Mouse (Mus musculus) CH12.LX (cell line): ENCODE measurements around the gene Nkain1. TPM values are rescaled to one million over a fixed set of nuclear protein-coding genes. Genes with fewer than 3 reads are reported as not detected.

Experiments
- DNase-seq: peaks from one replicate; pipeline ENCODE4 v3.0.0-alpha.2; 2013; ENCODE audit errors: extremely low read depth
- H3K27ac ChIP-seq: 2 replicates; pipeline ENCODE4 v1.5.1; 2012; ENCODE audit warnings: low read depth, mild to moderate bottlenecking, control low read depth, moderate library complexity; ENCODE audit not compliant: insufficient read depth
- H3K27me3 ChIP-seq: replicated peaks from 2 replicates; pipeline ENCODE3; 2012; ENCODE audit warnings: inconsistent platforms
- H3K36me3 ChIP-seq, 2 experiments: replicated peaks in 1 of 2; 2 replicates each; pipeline versions ENCODE3 to v1.6.1; 2012; ENCODE audit warnings: inconsistent platforms in 1 of 2, low read length in 1 of 2, mild to moderate bottlenecking in 1 of 2, mixed read lengths in 1 of 2, moderate library complexity in 1 of 2; ENCODE audit not compliant: control insufficient read depth in 1 of 2, insufficient read depth in 1 of 2
- H3K4me1 ChIP-seq, 2 experiments: 2 replicates each; pipeline ENCODE4 v1.6.1; 2012; ENCODE audit warnings: inconsistent platforms in 1 of 2, moderate library complexity in 1 of 2; ENCODE audit not compliant: insufficient read depth in 2 of 2, control insufficient read depth in 1 of 2
- H3K4me2 ChIP-seq: 2 replicates; pipeline ENCODE4 v1.6.1; 2012; ENCODE audit warnings: low read depth, mild to moderate bottlenecking, control low read depth; ENCODE audit not compliant: poor library complexity, insufficient read depth, severe bottlenecking
- H3K4me3 ChIP-seq, 3 experiments: fragments of 150-350 bp in 1 of 3; sonication (generic) in 1 of 3; replicated peaks in 1 of 3; 2 replicates each; pipeline versions ENCODE3 to v1.5.1; 2011 to 2012; ENCODE audit warnings: low read depth in 2 of 3, low read length in 2 of 3, mild to moderate bottlenecking in 2 of 3, moderate library complexity in 2 of 3, control low read depth in 1 of 3, improper control_type of control experiment in 1 of 3, inconsistent platforms in 1 of 3, mixed read lengths in 1 of 3; ENCODE audit not compliant: poor library complexity in 1 of 3
- H3K79me2 ChIP-seq: replicated peaks from 2 replicates; pipeline ENCODE4 v1.6.1; 2012; ENCODE audit warnings: mild to moderate bottlenecking, moderate library complexity; ENCODE audit not compliant: control insufficient read depth, poor library complexity, insufficient read depth, severe bottlenecking; ENCODE audit errors: extremely low read depth
- H3K9ac ChIP-seq: 2 replicates; pipeline ENCODE4 v1.6.1; 2012; ENCODE audit warnings: low read depth, mild to moderate bottlenecking, control low read depth, moderate library complexity; ENCODE audit not compliant: insufficient read depth
- H3K9me3 ChIP-seq: replicated peaks from 2 replicates; pipeline ENCODE3; 2012; ENCODE audit warnings: low read length, inconsistent platforms, mixed read lengths
- BHLHE40 ChIP-seq: IDR thresholded peaks from 2 replicates; pipeline ENCODE4 v1.6.1; 2011; ENCODE audit warnings: mild to moderate bottlenecking, low read depth, low read length, improper control_type of control experiment
- CHD1 ChIP-seq: IDR thresholded peaks from 2 replicates; pipeline ENCODE4 v1.6.1; 2012; ENCODE audit warnings: low read depth, low read length, improper control_type of control experiment, inconsistent platforms
- CHD2 ChIP-seq: IDR thresholded peaks from 2 replicates; pipeline ENCODE4 v1.6.1; 2011; ENCODE audit warnings: low read length, improper control_type of control experiment
- CTCF ChIP-seq, 2 experiments: IDR thresholded peaks in 1 of 2; conservative IDR thresholded peaks in 1 of 2; 2 replicates each; pipeline ENCODE4 v1.5.1; 2011 to 2012; ENCODE audit warnings: low read depth in 2 of 2, low read length in 2 of 2, improper control_type of control experiment in 1 of 2, inconsistent platforms in 1 of 2, mild to moderate bottlenecking in 1 of 2, moderate library complexity in 1 of 2
- E2F4 ChIP-seq: IDR thresholded peaks from 2 replicates; pipeline ENCODE4 v1.6.1; 2011; ENCODE audit warnings: low read depth, low read length, improper control_type of control experiment; ENCODE audit not compliant: insufficient replicate concordance
- IRF4 ChIP-seq: IDR thresholded peaks from 2 replicates; pipeline ENCODE4 v1.6.1; 2014; ENCODE audit warnings: low read depth, mild to moderate bottlenecking, inconsistent platforms, low read length, improper control_type of control experiment
- JUN ChIP-seq: IDR thresholded peaks from 2 replicates; pipeline ENCODE4 v1.6.1; 2011; ENCODE audit warnings: low read depth, mild to moderate bottlenecking, low read length, improper control_type of control experiment, moderate library complexity; ENCODE audit not compliant: insufficient read depth
- JUND ChIP-seq: conservative IDR thresholded peaks from 2 replicates; pipeline ENCODE4 v1.6.1; 2011; ENCODE audit warnings: low read depth, low read length, improper control_type of control experiment
- MEF2A ChIP-seq: IDR thresholded peaks from 2 replicates; pipeline ENCODE4 v1.6.1; 2014; ENCODE audit warnings: low read depth, mild to moderate bottlenecking, inconsistent platforms, low read length, improper control_type of control experiment, borderline replicate concordance
- MXI1 ChIP-seq: IDR thresholded peaks from 2 replicates; pipeline ENCODE4 v1.6.1; 2011; ENCODE audit warnings: mild to moderate bottlenecking, low read depth, low read length, improper control_type of control experiment
- MYC ChIP-seq: IDR thresholded peaks from 2 replicates; pipeline ENCODE4 v1.6.1; 2011; ENCODE audit warnings: low read depth, mild to moderate bottlenecking, improper control_type of control experiment, low read length
- PAX5 ChIP-seq: IDR thresholded peaks from 2 replicates; pipeline ENCODE4 v1.6.1; 2012; ENCODE audit warnings: low read length, inconsistent platforms, mixed read lengths
- POLR2A ChIP-seq: IDR thresholded peaks from 2 replicates; pipeline ENCODE4 v1.6.1; 2011; ENCODE audit warnings: low read depth, mild to moderate bottlenecking, improper control_type of control experiment, low read length
- RAD21 ChIP-seq: IDR thresholded peaks from 2 replicates; pipeline ENCODE4 v1.6.1; 2011; ENCODE audit warnings: low read depth, mild to moderate bottlenecking, low read length, improper control_type of control experiment, moderate library complexity
- RCOR1 ChIP-seq: conservative IDR thresholded peaks from 2 replicates; pipeline ENCODE4 v1.6.1; 2012; ENCODE audit warnings: low read depth, mild to moderate bottlenecking, inconsistent platforms, low read length, improper control_type of control experiment
- SIN3A ChIP-seq: IDR thresholded peaks from 2 replicates; pipeline ENCODE4 v1.6.1; 2012; ENCODE audit warnings: low read length, improper control_type of control experiment, inconsistent platforms
- SMC3 ChIP-seq: IDR thresholded peaks from 2 replicates; pipeline ENCODE4 v1.6.1; 2011; ENCODE audit warnings: low read depth, low read length, improper control_type of control experiment
- TCF12 ChIP-seq: IDR thresholded peaks from 2 replicates; pipeline ENCODE4 v1.6.1; 2014; ENCODE audit warnings: low read depth, mild to moderate bottlenecking, inconsistent platforms, low read length, improper control_type of control experiment
- UBTF ChIP-seq: IDR thresholded peaks from 2 replicates; pipeline ENCODE4 v1.6.1; 2012; ENCODE audit warnings: low read depth, mild to moderate bottlenecking, inconsistent platforms, low read length, improper control_type of control experiment, moderate library complexity
- USF1 ChIP-seq: IDR thresholded peaks from 2 replicates; pipeline ENCODE4 v1.6.1; 2014; ENCODE audit warnings: low read depth, mild to moderate bottlenecking, inconsistent platforms, low read length, improper control_type of control experiment
- ZC3H11A ChIP-seq: IDR thresholded peaks from 2 replicates; pipeline ENCODE4 v1.6.1; 2012; ENCODE audit warnings: low read depth, mild to moderate bottlenecking, inconsistent platforms, low read length, improper control_type of control experiment
- ZMIZ1 ChIP-seq: IDR thresholded peaks from 2 replicates; pipeline ENCODE4 v1.6.1; 2012; ENCODE audit warnings: low read depth, mild to moderate bottlenecking, inconsistent platforms, low read length, improper control_type of control experiment
- dilution Hi-C: fragments of 300-500 bp; cut with MboI; formaldehyde crosslinking; loops from 2 replicates; pipeline ENCODE4 v1.14.3; 2020; ENCODE audit warnings: low sequenced_read_pairs; ENCODE audit not compliant: extremely low pct_unique_long_range_greater_than_20kb, extremely low pct_ligation_motif_present
- in situ Hi-C: fragments of 300-500 bp; cut with MboI; formaldehyde crosslinking; loops from 3 replicates; pipeline ENCODE4 v1.14.3; 2019; ENCODE audit warnings: low sequenced_read_pairs, low pct_ligation_motif_present, low pct_unique_long_range_greater_than_20kb, mixed read lengths
- polyA plus RNA-seq: library from polyadenylated mRNA; unstranded; fragments of >175 nt; gene quantifications from 2 replicates; pipeline ENCODE4 v1.2.1, GENCODE M21; 2012; ENCODE audit warnings: low read depth; ENCODE audit not compliant: insufficient read length
- total RNA-seq, 2 experiments: library from RNA; depleted of rRNA; stranded (reverse); fragments of 300-350 nt in 1 of 2; fragments of >200 nt in 1 of 2; gene quantifications; 2 replicates each; pipeline ENCODE4 v1.2.3; 2012 to 2014

Gene Nkain1
- total and polyA plus RNA-seq, 3 experiments: 5.5 to 23.1 (median 19.6) TPM

GRCm38 (mm10) chr4:130539706-130540105 is 34.3 kb downstream of the Nkain1 start:
- Histone ChIP-seq H3K79me2 (no peaks in the 10 kb centered on the region; the same call in 1 of the 2 replicates), H3K27ac (no peak overlapping the region), H3K36me3 (peaks cover 6 to 14% of the 10 kb centered on the region in 2 experiments), H3K4me2 (no peak overlapping the region), H3K9ac (no peak overlapping the region), H3K4me3 (no peak overlapping the region), H3K27me3 (no peaks in the 10 kb centered on the region), H3K9me3 (peaks cover 7% of the 10 kb centered on the region), H3K4me1 (peaks cover 0 to 2% of the 10 kb centered on the region in 2 experiments; a peak in 1 of 4 replicates)
- no peak for TF ChIP-seq RAD21
- TF ChIP-seq MYC: no peak
- no peak for TF ChIP-seq RCOR1
- no peak for TF ChIP-seq ZMIZ1
- no peak for TF ChIP-seq SIN3A
- no peak for TF ChIP-seq CHD1
- TF ChIP-seq USF1: no peak
- TF ChIP-seq CHD2: no peak
- no peak for TF ChIP-seq JUN
- TF ChIP-seq ZC3H11A: no peak
- no peak for TF ChIP-seq JUND
- TF ChIP-seq MEF2A: no peak
- in situ Hi-C loops: no loop called here
- DNase-seq: no peak
- dilution Hi-C loops: no loop called here

GRCm38 (mm10) chr4:130539053-130539452 is 34.9 kb downstream of the Nkain1 start:
- H3K9me3 ChIP-seq: peaks cover 7% of the 10 kb centered on the region
- DNase-seq: no peak
- no peak for TF ChIP-seq CTCF (conservative IDR thresholded peaks at IDR 0.05 in 1 of 2, IDR thresholded peaks at IDR 0.05 in 1 of 2; ENCODE audit: low read depth in 2 of 2, low read length in 2 of 2)
- TF ChIP-seq CHD2: no peak
- TF ChIP-seq, all 38 proteins: peak for 0
- Histone ChIP-seq H3K27me3 (no peaks in the 10 kb centered on the region), H3K79me2 (no peaks in the 10 kb centered on the region; the same call in 1 of the 2 replicates), H3K36me3 (peaks cover 6 to 14% of the 10 kb centered on the region in 2 experiments), H3K4me3 (no peak overlapping the region), H3K27ac (no peak overlapping the region), H3K4me2 (no peak overlapping the region), H3K9ac (no peak overlapping the region), H3K4me1 (no peaks in the 10 kb centered on the region)
- in situ Hi-C loops: no loop called here
- dilution Hi-C loops: no loop called here

DNA sequence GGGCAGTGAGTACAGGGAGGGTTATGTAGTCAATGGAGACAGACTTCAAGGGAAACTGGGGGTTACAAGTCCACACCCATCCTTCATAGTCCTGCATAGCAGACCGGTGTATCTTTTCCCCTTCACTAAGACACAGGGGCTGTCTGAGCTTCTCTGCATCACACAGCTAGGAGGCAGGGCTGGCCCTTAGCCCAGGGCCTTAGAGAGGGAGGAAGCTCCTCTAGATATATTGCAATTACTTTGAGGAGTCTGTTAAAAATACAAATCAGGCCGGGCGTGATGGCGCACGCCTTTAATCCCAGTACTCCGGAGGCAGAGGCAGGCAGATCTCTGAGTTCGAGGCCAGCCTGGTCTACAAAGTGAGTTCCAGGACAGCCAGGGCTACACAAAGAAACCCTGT is 36.6 kb downstream of the Nkain1 start:
- no peak for DNase-seq
- no peaks in the 10 kb centered on the region for H3K27me3 ChIP-seq
- dilution Hi-C loops (no loop called here), in situ Hi-C loops (no loop called here)
- no peaks in the 10 kb centered on the region for H3K4me1 ChIP-seq
- no peak overlapping the region for H3K4me3 ChIP-seq
- H3K27ac ChIP-seq: no peak overlapping the region
- peaks cover 7% of the 10 kb centered on the region for H3K9me3 ChIP-seq
- no peaks in the 10 kb centered on the region; the same call in 1 of the 2 replicates for H3K79me2 ChIP-seq
- no peak overlapping the region for H3K4me2 ChIP-seq
- H3K9ac ChIP-seq: no peak overlapping the region
- TF ChIP-seq SMC3 (no peak), BHLHE40 (no peak), MYC (no peak), POLR2A (no peak), UBTF (no peak), IRF4 (no peak), CHD2 (no peak), TCF12 (no peak), E2F4 (no peak), MXI1 (no peak), PAX5 (no peak)
- TF ChIP-seq, all 38 proteins: peak for 0
- peaks cover 11 to 15% of the 10 kb centered on the region in 2 experiments for H3K36me3 ChIP-seq
